Mouse (Mus musculus) E14TG2a.4 (cell line): ENCODE measurements around the gene Zfp184.

Source experiments
- CTCF ChIP-seq: conservative IDR thresholded peaks from 2 replicates; pipeline ENCODE4 v1.5.1; 2014; ENCODE audit warnings: low read length
- NANOG ChIP-seq: IDR thresholded peaks from 2 replicates; pipeline ENCODE4 v1.6.1; 2014; ENCODE audit warnings: borderline replicate concordance, low read length, mixed read lengths
- POU5F1 ChIP-seq: IDR thresholded peaks from 2 replicates; pipeline ENCODE4 v1.6.1; 2014; ENCODE audit warnings: low read length, borderline replicate concordance

- TF ChIP-seq CTCF: no peak
- no peak for TF ChIP-seq NANOG
- TF ChIP-seq POU5F1: no peak
Observed at GRCm38 (mm10) chr13:21943644-21944043, 1.2 kb upstream of the Zfp184 start.
